Mouse (Mus musculus): ENCODE data around the gene Tspan7.

- TF ChIP-seq CTCF (IDR thresholded peaks at IDR 0.05; ENCODE audit: insufficient read depth, low read depth, low read length) (no peak), POLR2A (IDR thresholded peaks at IDR 0.05; ENCODE audit: insufficient read depth, low read depth, low read length) (no peak)
These were observed 32.0 kb downstream of the Tspan7 start for GRCm38 (mm10) chrX:10516925-10517324.

Data from olfactory bulb, adult 2 months (tissue).